Mouse (Mus musculus): Measurements from ENCODE around the gene H2al1e. TPM values are rescaled to one million over a fixed set of nuclear protein-coding genes. Genes with fewer than 3 reads are reported as not detected.

The H2al1e gene
- polyA plus RNA-seq, 1 experiment from 2014 or later = not detected

- H3K4me1 ChIP-seq (ENCODE audit: control insufficient read depth, insufficient read depth, low read depth, low read length) = peaks cover 3% of the 10 kb centered on the region
- H3K36me3 ChIP-seq (ENCODE audit: control insufficient read depth, insufficient read depth, low read length) = no peaks in the 10 kb centered on the region
- WGBS = 80% methylated on average over 3 of the region's 3 CpGs
- no peak overlapping the region for H3K4me2 ChIP-seq (ENCODE audit: low read length)
- no peaks in the 10 kb centered on the region for H3K9me3 ChIP-seq (ENCODE audit: control insufficient read depth, low read length)
- H3K4me3 ChIP-seq (ENCODE audit: low read length) = no peak overlapping the region
- H3K27ac ChIP-seq (ENCODE audit: low read depth, low read length) = no peak overlapping the region
- H3K27me3 ChIP-seq (replicated peaks; ENCODE audit: control insufficient read depth, insufficient read depth, low read length) = no peaks in the 10 kb centered on the region; the same call in 1 of the 2 replicates
- H3K9ac ChIP-seq (ENCODE audit: low read depth, low read length) = no peak overlapping the region
- ATAC-seq = no peak
Measured at GRCm38 (mm10) chrX:11346756-11347155, 35.0 kb downstream of the H2al1e start.

DNA sequence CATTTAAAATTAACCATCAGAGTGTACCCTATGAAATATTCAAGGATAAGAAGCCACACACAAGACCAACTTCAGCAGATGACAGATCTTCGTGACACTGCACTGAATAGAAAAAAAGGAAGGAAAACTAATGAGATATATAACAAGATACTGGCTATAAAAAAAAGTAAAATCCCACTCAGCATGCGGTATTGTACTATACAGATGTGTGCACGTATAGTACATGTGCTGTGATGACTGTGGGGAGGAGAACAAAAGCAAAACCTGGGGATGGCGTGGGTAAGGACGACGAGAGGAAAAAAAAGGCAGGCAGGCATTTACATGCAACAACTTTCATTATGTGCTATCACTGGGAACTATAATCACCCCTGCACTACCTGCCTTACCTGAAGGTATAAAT is 49.1 kb downstream of the H2al1e start:
- H3K4me3 ChIP-seq (ENCODE audit: low read length) = no peak overlapping the region
- H3K27ac ChIP-seq (ENCODE audit: low read depth, low read length) = no peak overlapping the region
- 73% methylated on average over 6 of the region's 6 CpGs for WGBS
- H3K4me1 ChIP-seq (ENCODE audit: control insufficient read depth, insufficient read depth, low read depth, low read length) = peaks cover 2% of the 10 kb centered on the region
- H3K9ac ChIP-seq (ENCODE audit: low read depth, low read length) = no peak overlapping the region
- H3K4me2 ChIP-seq (ENCODE audit: low read length) = no peak overlapping the region
- no peaks in the 10 kb centered on the region; the same call in 1 of the 2 replicates for H3K27me3 ChIP-seq (replicated peaks; ENCODE audit: control insufficient read depth, insufficient read depth, low read length)
- H3K36me3 ChIP-seq (ENCODE audit: control insufficient read depth, insufficient read depth, low read length) = no peaks in the 10 kb centered on the region
- no peaks in the 10 kb centered on the region for H3K9me3 ChIP-seq (ENCODE audit: control insufficient read depth, low read length)
- ATAC-seq = no peak

- no peak overlapping the region for H3K27ac ChIP-seq (ENCODE audit: low read depth, low read length)
- H3K4me3 ChIP-seq (ENCODE audit: low read length) = no peak overlapping the region
- no peak overlapping the region for H3K4me2 ChIP-seq (ENCODE audit: low read length)
- H3K36me3 ChIP-seq (ENCODE audit: control insufficient read depth, insufficient read depth, low read length) = no peaks in the 10 kb centered on the region
- no peak for ATAC-seq
- H3K4me1 ChIP-seq (ENCODE audit: control insufficient read depth, insufficient read depth, low read depth, low read length) = peaks cover 2% of the 10 kb centered on the region
- no peaks in the 10 kb centered on the region for H3K9me3 ChIP-seq (ENCODE audit: control insufficient read depth, low read length)
- 100% methylated on average over 2 of the region's 2 CpGs for WGBS
- no peaks in the 10 kb centered on the region for H3K27me3 ChIP-seq (replicated peaks; ENCODE audit: control insufficient read depth, insufficient read depth, low read length)
- no peak overlapping the region for H3K9ac ChIP-seq (ENCODE audit: low read depth, low read length)
Measured at GRCm38 (mm10) chrX:11361261-11361660, 49.5 kb downstream of the H2al1e start.

Other genes starting within 250 kb of the H2al1e start
- not detected in 2 replicates for gene H2al1a, start 12.7 kb upstream of the H2al1e start, polyA plus RNA-seq (2015; fragmentation: Nextera tagmentation; extraction: Ambion mirVana)
- gene H2al1b, start 9.5 kb upstream of the H2al1e start, polyA plus RNA-seq (2015; fragmentation: Nextera tagmentation; extraction: Ambion mirVana) = not detected in 2 replicates
- not detected in 2 replicates for gene H2al1c, start 6.3 kb upstream of the H2al1e start, polyA plus RNA-seq (2015; fragmentation: Nextera tagmentation; extraction: Ambion mirVana)
- not detected in 2 replicates for gene H2al1d, start 3.1 kb upstream of the H2al1e start, polyA plus RNA-seq (2015; fragmentation: Nextera tagmentation; extraction: Ambion mirVana)
- not detected in 2 replicates for gene H2al1f, start 3.2 kb downstream of the H2al1e start, polyA plus RNA-seq (2015; fragmentation: Nextera tagmentation; extraction: Ambion mirVana)
- gene H2al1g, start 6.3 kb downstream of the H2al1e start, polyA plus RNA-seq (2015; fragmentation: Nextera tagmentation; extraction: Ambion mirVana) = not detected in 2 replicates
- not detected in 2 replicates for gene H2al1h, start 9.6 kb downstream of the H2al1e start, polyA plus RNA-seq (2015; fragmentation: Nextera tagmentation; extraction: Ambion mirVana)
- not detected in 2 replicates for gene H2al1i, start 12.7 kb downstream of the H2al1e start, polyA plus RNA-seq (2015; fragmentation: Nextera tagmentation; extraction: Ambion mirVana)
- gene H2al1j, start 15.9 kb downstream of the H2al1e start, polyA plus RNA-seq (2015; fragmentation: Nextera tagmentation; extraction: Ambion mirVana) = not detected in 2 replicates

Data from hindbrain, embryonic 16.5 days (tissue).